8 mouse cellular contexts compared by ENCODE assay signal in the genomic region with DNA sequence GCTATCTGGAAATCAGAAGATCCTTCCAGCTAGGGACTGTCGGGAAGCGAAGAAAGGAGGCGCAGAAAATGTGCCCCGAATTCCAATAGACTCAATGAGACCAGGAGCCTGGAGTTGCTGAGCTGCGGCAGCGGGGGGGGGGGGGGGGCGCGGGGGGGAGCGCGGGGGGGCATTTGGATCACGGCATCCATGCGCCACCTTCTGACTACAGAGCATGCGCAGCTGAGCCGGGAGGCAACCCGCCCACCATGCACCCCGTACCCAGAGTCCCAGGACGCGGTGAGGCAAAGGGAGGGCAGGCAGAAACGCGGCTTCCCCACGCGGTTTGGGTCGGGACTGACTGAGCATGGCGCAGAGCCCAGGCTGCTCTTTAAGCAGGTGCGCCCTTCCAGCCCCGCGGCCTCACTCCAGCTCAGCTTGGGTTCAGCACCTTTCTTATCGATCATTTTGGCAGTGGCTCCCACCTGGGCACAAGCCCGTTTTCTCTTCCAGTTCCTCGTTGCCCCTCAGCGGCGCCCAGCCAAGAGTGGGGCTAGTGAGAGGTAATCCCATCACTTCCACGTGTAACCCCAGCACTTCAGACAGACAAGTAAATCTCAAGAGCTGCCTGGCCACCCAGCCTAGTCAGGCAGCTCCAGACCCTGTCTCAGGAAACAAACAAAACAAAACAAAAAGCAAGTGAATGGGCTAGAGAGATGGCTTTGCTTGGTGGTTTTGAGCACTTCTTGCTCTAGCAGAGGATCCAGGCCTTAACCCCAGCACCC. TPM values are rescaled to one million over a fixed set of nuclear protein-coding genes. Genes with fewer than 3 reads are reported as not detected.
DNase-seq lines count a peak whose midpoint lies in the region; ATAC-seq and TF ChIP-seq lines count a peak whose summit lies in the region.

No protein-coding gene starts in this region.

- peaks cover 7% of the 10 kb centered on the region for H3K9me3 ChIP-seq in CH12.LX (replicated peaks; ENCODE audit: low read length)
- H3K9me3 ChIP-seq in forebrain, postnatal 0 days (ENCODE audit: low read length), result no peaks in the 10 kb centered on the region
- no peaks in the 10 kb centered on the region for H3K9me3 ChIP-seq in hindbrain, embryonic 15.5 days

- peaks cover 72% of the 10 kb centered on the region for H3K27me3 ChIP-seq in CH12.LX (replicated peaks)
- H3K27me3 ChIP-seq in forebrain, postnatal 0 days (ENCODE audit: insufficient read depth, low read length), result no peaks in the 10 kb centered on the region
- no peaks in the 10 kb centered on the region for H3K27me3 ChIP-seq in hindbrain, embryonic 15.5 days

- intact Hi-C loops in left cerebral cortex, postnatal 10 days (cut with DNase I), result no loop called here

- H3K9ac ChIP-seq in CH12.LX (ENCODE audit: insufficient read depth, low read depth), result no peak overlapping the region
- peak overlapping the region; percentile 46 for H3K9ac ChIP-seq in forebrain, postnatal 0 days
- H3K9ac ChIP-seq in hindbrain, embryonic 15.5 days, result peak overlapping the region; percentile 63

- ATAC-seq in forebrain, postnatal 0 days, result peak; percentile 92
- peak; percentile 84 for ATAC-seq in hindbrain, embryonic 15.5 days (ENCODE audit: low FRiP score, low read depth)
- ATAC-seq in activated CD4-positive, CD25-positive, alpha-beta regulatory T cell, adult 4 months, result no peak

- no peak for TF ChIP-seq POLR2A in CH12.LX (IDR thresholded peaks at IDR 0.05; ENCODE audit: low read depth, low read length)
- TF ChIP-seq POLR2A in bone marrow macrophage, adult 2 months (IDR thresholded peaks at IDR 0.05; ENCODE audit: borderline replicate concordance, low read depth, low read length), result no peak

- peak overlapping the region in 1 of 3 experiments; percentile 4 for H3K4me3 ChIP-seq in CH12.LX (replicated peaks in 1 of 3; ENCODE audit: low read depth in 2 of 3, low read length in 2 of 3, poor library complexity in 1 of 3)
- peak overlapping the region; percentile 21 for H3K4me3 ChIP-seq in bone marrow macrophage, adult 2 months (ENCODE audit: insufficient read depth, low read length)
- H3K4me3 ChIP-seq in forebrain, postnatal 0 days (ENCODE audit: low read depth, low read length), result peak overlapping the region; percentile 47
- peak overlapping the region; percentile 59 for H3K4me3 ChIP-seq in hindbrain, embryonic 15.5 days

- no peak for TF ChIP-seq RAD21 in CH12.LX (IDR thresholded peaks at IDR 0.05; ENCODE audit: low read depth, low read length)

- H3K4me2 ChIP-seq in CH12.LX (ENCODE audit: insufficient read depth, low read depth, poor library complexity, severe bottlenecking), result peak overlapping the region; percentile 26; the same call in 1 of the 2 replicates
- peak overlapping the region; percentile 71 for H3K4me2 ChIP-seq in forebrain, postnatal 0 days (ENCODE audit: low read depth)
- H3K4me2 ChIP-seq in hindbrain, embryonic 15.5 days, result peak overlapping the region; percentile 81

- no peak for DNase-seq in CH12.LX (ENCODE audit: extremely low read depth)
- peak; percentile 80 for DNase-seq in forebrain, postnatal 0 days
- DNase-seq in left cerebral cortex, postnatal 10 days (ENCODE audit: extremely low spot score in 1 of 2, low spot score in 2 of 2), result peak; percentile 18 to 73
- DNase-seq in lung, postnatal 4 days, result peak; percentile 38 to 54
- peak; percentile 48 to 57 for DNase-seq in right cerebral cortex, adult 2 months (ENCODE audit: low spot score in 2 of 2)

- dilution Hi-C loops in CH12.LX (cut with MboI; ENCODE audit: extremely low pct_ligation_motif_present, extremely low pct_unique_long_range_greater_than_20kb, low sequenced_read_pairs), result no loop called here

- no peak for TF ChIP-seq EP300 in CH12.LX (IDR thresholded peaks at IDR 0.05; ENCODE audit: low read length)

- in situ Hi-C loops in CH12.LX (cut with MboI; ENCODE audit: low pct_ligation_motif_present, low pct_unique_long_range_greater_than_20kb, low sequenced_read_pairs), result no loop called here

- no peak for TF ChIP-seq CTCF in CH12.LX (conservative IDR thresholded peaks at IDR 0.05 in 1 of 2, IDR thresholded peaks at IDR 0.05 in 1 of 2; ENCODE audit: low read depth in 2 of 2, low read length in 2 of 2)
- no peak for TF ChIP-seq CTCF in bone marrow macrophage, adult 2 months (IDR thresholded peaks at IDR 0.05; ENCODE audit: low read depth, low read length)
- TF ChIP-seq CTCF in forebrain, postnatal 0 days (IDR thresholded peaks at IDR 0.05; ENCODE audit: low read depth), result peak; percentile 41; the same call in 1 of the 2 replicates

- no peak overlapping the region for H3K27ac ChIP-seq in CH12.LX (ENCODE audit: insufficient read depth, low read depth)
- no peak overlapping the region for H3K27ac ChIP-seq in bone marrow macrophage, adult 2 months (ENCODE audit: insufficient read depth, low read depth, low read length)
- 0 out of 2 replicates have a peak overlapping the region, but pooled peaks have one; percentile 6 for H3K27ac ChIP-seq in forebrain, postnatal 0 days (ENCODE audit: low read depth, low read length)
- peak overlapping the region; percentile 81 for H3K27ac ChIP-seq in hindbrain, embryonic 15.5 days (replicated peaks)

- under 1% methylated on average over 27 of the region's 33 CpGs for WGBS in forebrain, postnatal 0 days
- under 1% methylated on average over 26 of the region's 33 CpGs for WGBS in hindbrain, embryonic 15.5 days

- peaks cover 0 to 4% of the 10 kb centered on the region in 2 experiments; a peak in 1 of 4 replicates for H3K4me1 ChIP-seq in CH12.LX (ENCODE audit: control insufficient read depth in 1 of 2, insufficient read depth in 2 of 2)
- no peaks in the 10 kb centered on the region for H3K4me1 ChIP-seq in bone marrow macrophage, adult 2 months (ENCODE audit: control insufficient read depth, insufficient read depth, low read length)
- no peaks in the 10 kb centered on the region for H3K4me1 ChIP-seq in forebrain, postnatal 0 days (ENCODE audit: insufficient read depth)
- H3K4me1 ChIP-seq in hindbrain, embryonic 15.5 days (replicated peaks), result peaks cover 6% of the 10 kb centered on the region; the same call in 1 of the 2 replicates

- H3K36me3 ChIP-seq in CH12.LX (replicated peaks in 1 of 2; ENCODE audit: control insufficient read depth in 1 of 2, insufficient read depth in 1 of 2, low read length in 1 of 2), result no peaks in the 10 kb centered on the region
- H3K36me3 ChIP-seq in forebrain, postnatal 0 days (ENCODE audit: insufficient read depth), result no peaks in the 10 kb centered on the region
- no peaks in the 10 kb centered on the region for H3K36me3 ChIP-seq in hindbrain, embryonic 15.5 days

- H3K79me2 ChIP-seq in CH12.LX (replicated peaks; ENCODE audit: control insufficient read depth, extremely low read depth, insufficient read depth, poor library complexity, severe bottlenecking), result no peaks in the 10 kb centered on the region

TF ChIP-seq in CH12.LX, 34 proteins besides CTCF, POLR2A, EP300 and RAD21:
- TF ChIP-seq NRF1 (IDR thresholded peaks at IDR 0.05; ENCODE audit: low read depth, low read length) (peak; percentile 67), UBTF (IDR thresholded peaks at IDR 0.05; ENCODE audit: low read depth, low read length) (no peak)

RNA-seq across cellular contexts. Expression of a gene that starts 21.5 kb away (rescaled TPM):
- total RNA-seq in CH12.LX (2012; rRNA removed) (507 and 555 TPM in 2 replicates), CH12.LX (2014; rRNA removed) (492 and 536 TPM in 2 replicates)
- polyA plus RNA-seq in CH12.LX (2012; ENCODE audit: insufficient read length, low read depth), result 652 and 950 TPM in 2 replicates
- polyA plus RNA-seq in bone marrow macrophage, adult 2 months (2012; ENCODE audit: insufficient read depth, insufficient read length, missing spikeins), result 188 and 222 TPM in 2 replicates
- total RNA-seq in forebrain, postnatal 0 days (2014; rRNA removed), result 187 and 194 TPM in 2 replicates
- 69.7 and 72.8 TPM in 2 replicates for polyA plus RNA-seq in forebrain, postnatal 0 days (2015; fragmentation: Nextera tagmentation; extraction: Ambion mirVana)
- polyA plus RNA-seq in hindbrain, embryonic 15.5 days (2015; fragmentation: Nextera tagmentation; extraction: Ambion mirVana), result 77.1 and 79.3 TPM in 2 replicates
- total RNA-seq in left cerebral cortex, postnatal 10 days (2021), result 100 to 1,000 TPM; 176 to 177 TPM
- 100 to 1,000 TPM in 1 of 2 experiments, 10 to 100 TPM in 1; 87.7 to 132 TPM for polyA plus RNA-seq in activated CD4-positive, CD25-positive, alpha-beta regulatory T cell, adult 4 months (2017; shearing (Covaris generic))

RNA-seq across cellular contexts. Expression of a gene that starts 24.1 kb away (rescaled TPM):
- total RNA-seq in CH12.LX (2012; rRNA removed), result 0.13 and 0.21 TPM in 2 replicates
- not detected in 2 replicates for total RNA-seq in CH12.LX (2014; rRNA removed)
- polyA plus RNA-seq in CH12.LX (2012; ENCODE audit: insufficient read length, low read depth), result not detected in 2 replicates
- not detected in 2 replicates for polyA plus RNA-seq in bone marrow macrophage, adult 2 months (2012; ENCODE audit: insufficient read depth, insufficient read length, missing spikeins)
- 3.4 and 4.3 TPM in 2 replicates for total RNA-seq in forebrain, postnatal 0 days (2014; rRNA removed)
- 7.0 and 9.5 TPM in 2 replicates for polyA plus RNA-seq in forebrain, postnatal 0 days (2015; fragmentation: Nextera tagmentation; extraction: Ambion mirVana)
- polyA plus RNA-seq in hindbrain, embryonic 15.5 days (2015; fragmentation: Nextera tagmentation; extraction: Ambion mirVana), result 6.9 and 10.4 TPM in 2 replicates
- total RNA-seq in left cerebral cortex, postnatal 10 days (2021), result under 1 TPM in 1 of 2 experiments, not detected in 1; 0.77 TPM
- polyA plus RNA-seq in activated CD4-positive, CD25-positive, alpha-beta regulatory T cell, adult 4 months (2017; shearing (Covaris generic)), result not detected

RNA-seq across cellular contexts. Expression of a gene that starts 47.8 kb away (rescaled TPM):
- not detected in 2 replicates for total RNA-seq in CH12.LX (2012; rRNA removed)
- not detected in 2 replicates for total RNA-seq in CH12.LX (2014; rRNA removed)
- not detected in 2 replicates for polyA plus RNA-seq in CH12.LX (2012; ENCODE audit: insufficient read length, low read depth)
- not detected in 2 replicates for polyA plus RNA-seq in bone marrow macrophage, adult 2 months (2012; ENCODE audit: insufficient read depth, insufficient read length, missing spikeins)
- 1.5 and 2.2 TPM in 2 replicates for total RNA-seq in forebrain, postnatal 0 days (2014; rRNA removed)
- 3.1 and 3.9 TPM in 2 replicates for polyA plus RNA-seq in forebrain, postnatal 0 days (2015; fragmentation: Nextera tagmentation; extraction: Ambion mirVana)
- 3.1 and 4.6 TPM in 2 replicates for polyA plus RNA-seq in hindbrain, embryonic 15.5 days (2015; fragmentation: Nextera tagmentation; extraction: Ambion mirVana)
- not detected for total RNA-seq in left cerebral cortex, postnatal 10 days (2021)
- not detected for polyA plus RNA-seq in activated CD4-positive, CD25-positive, alpha-beta regulatory T cell, adult 4 months (2017; shearing (Covaris generic))

RNA-seq across cellular contexts. Expression of a gene that starts 48.1 kb away (rescaled TPM):
- 0.08 and 0.13 TPM in 2 replicates for total RNA-seq in CH12.LX (2012; rRNA removed)
- total RNA-seq in CH12.LX (2014; rRNA removed), result not detected in 2 replicates
- polyA plus RNA-seq in CH12.LX (2012; ENCODE audit: insufficient read length, low read depth), result 0.34 and 0.49 TPM in 2 replicates
- 1.4 and 2.1 TPM in 2 replicates for polyA plus RNA-seq in bone marrow macrophage, adult 2 months (2012; ENCODE audit: insufficient read depth, insufficient read length, missing spikeins)
- 7.0 and 8.4 TPM in 2 replicates for total RNA-seq in forebrain, postnatal 0 days (2014; rRNA removed)
- polyA plus RNA-seq in forebrain, postnatal 0 days (2015; fragmentation: Nextera tagmentation; extraction: Ambion mirVana), result 2.8 and 5.0 TPM in 2 replicates
- 9.2 and 9.8 TPM in 2 replicates for polyA plus RNA-seq in hindbrain, embryonic 15.5 days (2015; fragmentation: Nextera tagmentation; extraction: Ambion mirVana)
- total RNA-seq in left cerebral cortex, postnatal 10 days (2021), result 10 to 100 TPM; 12.2 to 13.1 TPM
- polyA plus RNA-seq in activated CD4-positive, CD25-positive, alpha-beta regulatory T cell, adult 4 months (2017; shearing (Covaris generic)), result 1 to 10 TPM; 1.5 to 2.9 TPM

Comparison
In these comparisons a context has a peak if more than half of its experiments do, and no peak if none do; other contexts are left out.
1. H3K27ac ChIP-seq: peak in forebrain, postnatal 0 days (single experiment) and hindbrain, embryonic 15.5 days (single experiment); none in CH12.LX (single experiment) and bone marrow macrophage, adult 2 months (single experiment).
2. H3K4me2 ChIP-seq: peak in every context shown above with its lines; median percentile 81 in hindbrain, embryonic 15.5 days; 71 in forebrain, postnatal 0 days; 26 in CH12.LX.